21 mouse cellular contexts compared by ENCODE assay signal in the genomic region with DNA sequence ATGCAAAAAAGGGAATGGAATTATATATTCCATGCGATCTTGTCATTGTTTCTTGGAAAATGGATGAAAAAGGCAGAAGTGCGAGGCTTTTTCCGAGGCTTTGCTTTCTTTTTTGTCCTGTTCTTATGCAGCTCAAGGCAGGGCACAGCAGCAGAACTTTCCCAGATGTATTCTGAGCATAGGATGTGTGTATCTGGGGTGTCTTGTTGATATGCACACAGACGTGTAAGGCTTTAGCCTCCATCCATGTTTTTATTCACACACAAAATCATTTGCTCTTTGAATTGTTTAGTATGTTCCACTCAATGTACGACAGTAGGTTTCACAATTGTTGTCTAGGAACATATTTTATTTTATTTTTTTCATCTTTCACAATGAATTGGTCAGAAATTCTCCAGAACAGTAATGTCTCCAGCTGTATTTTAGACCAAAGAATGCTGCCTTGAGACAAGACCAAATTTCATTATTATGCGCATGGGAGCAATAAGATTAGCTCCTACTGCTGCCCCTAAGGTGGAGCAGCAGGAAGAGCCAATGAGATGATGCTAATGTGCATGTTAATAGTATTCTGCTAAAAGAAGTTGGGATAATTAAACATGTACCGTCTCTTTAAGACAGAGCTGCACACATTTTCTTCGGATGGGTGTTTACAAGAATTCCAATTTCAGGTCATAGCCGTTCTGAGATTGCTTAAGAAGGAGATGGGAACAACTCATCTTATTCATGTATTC.
DNase-seq lines count a peak whose midpoint lies in the region; ATAC-seq and TF ChIP-seq lines count a peak whose summit lies in the region.
"Had no signal": no experiment of that assay in that cellular context is flagged by ENCODE, and none has a peak within 500 bp of the region (broad histone marks: within the 10 kb centered on the region; RNA-seq: fewer than 3 reads in every experiment).

No protein-coding gene starts in this region.

- no peaks in the 10 kb centered on the region for H3K4me1 ChIP-seq in hindbrain, embryonic 11.5 days (replicated peaks; ENCODE audit: control insufficient read depth, insufficient read depth, low read length)
- no peaks in the 10 kb centered on the region for H3K4me1 ChIP-seq in hindbrain, postnatal 0 days (ENCODE audit: insufficient read depth, low read length)
- H3K4me1 ChIP-seq in hindbrain, embryonic 13.5 days (replicated peaks), result peaks cover 23% of the 10 kb centered on the region
- H3K4me1 ChIP-seq in midbrain, embryonic 12.5 days, result peaks cover 9% of the 10 kb centered on the region
- H3K4me1 ChIP-seq in neural tube, embryonic 12.5 days, result peaks cover 3% of the 10 kb centered on the region; the same call in 1 of the 2 replicates
- H3K4me1 ChIP-seq in intestine, embryonic 16.5 days (ENCODE audit: control insufficient read depth, insufficient read depth, low read length), result no peaks in the 10 kb centered on the region

- peak overlapping the region; percentile 24; the same call in 1 of the 2 replicates for H3K27ac ChIP-seq in hindbrain, embryonic 11.5 days (ENCODE audit: low read depth, low read length)
- H3K27ac ChIP-seq in hindbrain, postnatal 0 days, result no peak overlapping the region
- peak overlapping the region; percentile 82 for H3K27ac ChIP-seq in hindbrain, embryonic 13.5 days
- H3K27ac ChIP-seq in midbrain, embryonic 12.5 days (replicated peaks), result peak overlapping the region; percentile 49
- H3K27ac ChIP-seq in neural tube, embryonic 12.5 days, result peak overlapping the region; percentile 29; the same call in 1 of the 2 replicates
- no peak overlapping the region for H3K27ac ChIP-seq in intestine, embryonic 16.5 days (ENCODE audit: low read length)
- H3K27ac ChIP-seq: heart, embryonic 10.5 days; layer of hippocampus, adult 2 months; limb, embryonic 10.5 days; stomach, postnatal 0 days had no signal

- H3K27me3 ChIP-seq in hindbrain, embryonic 11.5 days (ENCODE audit: control insufficient read depth, insufficient read depth, low read length), result no peaks in the 10 kb centered on the region
- no peaks in the 10 kb centered on the region for H3K27me3 ChIP-seq in hindbrain, postnatal 0 days (ENCODE audit: insufficient read depth, low read length)
- no peaks in the 10 kb centered on the region for H3K27me3 ChIP-seq in hindbrain, embryonic 13.5 days
- H3K27me3 ChIP-seq in midbrain, embryonic 12.5 days, result no peaks in the 10 kb centered on the region
- H3K27me3 ChIP-seq in neural tube, embryonic 12.5 days (replicated peaks), result no peaks in the 10 kb centered on the region
- H3K27me3 ChIP-seq in intestine, embryonic 16.5 days (replicated peaks; ENCODE audit: control insufficient read depth, insufficient read depth, low read length), result no peaks in the 10 kb centered on the region

- H3K4me3 ChIP-seq in hindbrain, embryonic 11.5 days (ENCODE audit: low read depth, low read length), result no peak overlapping the region
- no peak overlapping the region for H3K4me3 ChIP-seq in hindbrain, postnatal 0 days (ENCODE audit: low read length)
- no peak overlapping the region for H3K4me3 ChIP-seq in hindbrain, embryonic 13.5 days
- no peak overlapping the region for H3K4me3 ChIP-seq in midbrain, embryonic 12.5 days
- no peak overlapping the region for H3K4me3 ChIP-seq in neural tube, embryonic 12.5 days
- H3K4me3 ChIP-seq in intestine, embryonic 16.5 days (ENCODE audit: low read length), result no peak overlapping the region
- H3K4me3 ChIP-seq: heart, embryonic 10.5 days; layer of hippocampus, adult 2 months; limb, embryonic 10.5 days had no signal

- peak; percentile 73 for ATAC-seq in hindbrain, embryonic 11.5 days (ENCODE audit: low FRiP score)
- no peak for ATAC-seq in hindbrain, postnatal 0 days
- ATAC-seq in hindbrain, embryonic 13.5 days (ENCODE audit: low FRiP score), result 0 out of 2 replicates have a peak, but pooled peaks have one; percentile 57
- ATAC-seq in midbrain, embryonic 12.5 days (ENCODE audit: low FRiP score, low read depth), result peak; percentile 78
- ATAC-seq in neural tube, embryonic 12.5 days (ENCODE audit: low FRiP score, low read depth), result no peak
- no peak for ATAC-seq in intestine, embryonic 16.5 days
- ATAC-seq: intestine, postnatal 0 days had no signal

- DNase-seq in hindbrain, embryonic 11.5 days (ENCODE audit: low spot score), result no peak
- DNase-seq in hindbrain, postnatal 0 days (ENCODE audit: low spot score), result no peak
- DNase-seq in heart, postnatal 25 days (ENCODE audit: low spot score), result no peak
- DNase-seq in urinary bladder, adult 18-20 months (ENCODE audit: low spot score in 2 of 2), result no peak
- DNase-seq: adrenal gland, adult 2 months; B cell, adult 2 months; cerebellum, adult 18-20 months; cerebellum, postnatal 25 days; embryo, embryonic 11 days; kidney, postnatal 25 days; lung, postnatal 4 days; thymus, adult 2 months had no signal

- H3K36me3 ChIP-seq in hindbrain, embryonic 11.5 days (ENCODE audit: control insufficient read depth, insufficient read depth, low read length), result no peaks in the 10 kb centered on the region
- H3K36me3 ChIP-seq in hindbrain, postnatal 0 days (ENCODE audit: insufficient read depth, low read length), result no peaks in the 10 kb centered on the region
- no peaks in the 10 kb centered on the region for H3K36me3 ChIP-seq in hindbrain, embryonic 13.5 days
- H3K36me3 ChIP-seq in midbrain, embryonic 12.5 days, result no peaks in the 10 kb centered on the region
- no peaks in the 10 kb centered on the region for H3K36me3 ChIP-seq in neural tube, embryonic 12.5 days
- no peaks in the 10 kb centered on the region for H3K36me3 ChIP-seq in intestine, embryonic 16.5 days (ENCODE audit: control insufficient read depth, insufficient read depth, low read length)
- H3K36me3 ChIP-seq: heart, embryonic 10.5 days; limb, embryonic 10.5 days had no signal

- TF ChIP-seq CTCF in hindbrain, postnatal 0 days (IDR thresholded peaks at IDR 0.05; ENCODE audit: low read depth), result no peak

- H3K9ac ChIP-seq in hindbrain, embryonic 11.5 days (ENCODE audit: low read depth, low read length), result no peak overlapping the region
- no peak overlapping the region for H3K9ac ChIP-seq in hindbrain, postnatal 0 days (replicated peaks; ENCODE audit: low read length)
- no peak overlapping the region for H3K9ac ChIP-seq in hindbrain, embryonic 13.5 days
- no peak overlapping the region for H3K9ac ChIP-seq in midbrain, embryonic 12.5 days (replicated peaks)
- no peak overlapping the region for H3K9ac ChIP-seq in neural tube, embryonic 12.5 days
- no peak overlapping the region for H3K9ac ChIP-seq in intestine, embryonic 16.5 days (ENCODE audit: low read depth, low read length)

- no peak overlapping the region for H3K4me2 ChIP-seq in hindbrain, embryonic 11.5 days (replicated peaks; ENCODE audit: low read depth, low read length)
- H3K4me2 ChIP-seq in hindbrain, postnatal 0 days (ENCODE audit: low read depth, low read length), result no peak overlapping the region
- no peak overlapping the region for H3K4me2 ChIP-seq in hindbrain, embryonic 13.5 days
- H3K4me2 ChIP-seq in midbrain, embryonic 12.5 days (replicated peaks), result 0 out of 2 replicates have a peak overlapping the region, but pooled peaks have one; percentile 16
- no peak overlapping the region for H3K4me2 ChIP-seq in neural tube, embryonic 12.5 days (replicated peaks)
- H3K4me2 ChIP-seq in intestine, embryonic 16.5 days (ENCODE audit: low read depth, low read length), result no peak overlapping the region

- no peaks in the 10 kb centered on the region for H3K9me3 ChIP-seq in hindbrain, embryonic 11.5 days (ENCODE audit: control insufficient read depth, low read length)
- H3K9me3 ChIP-seq in hindbrain, postnatal 0 days (ENCODE audit: low read length), result no peaks in the 10 kb centered on the region
- H3K9me3 ChIP-seq in hindbrain, embryonic 13.5 days, result no peaks in the 10 kb centered on the region
- no peaks in the 10 kb centered on the region for H3K9me3 ChIP-seq in midbrain, embryonic 12.5 days
- H3K9me3 ChIP-seq in neural tube, embryonic 12.5 days, result no peaks in the 10 kb centered on the region
- no peaks in the 10 kb centered on the region for H3K9me3 ChIP-seq in intestine, embryonic 16.5 days (ENCODE audit: control insufficient read depth, low read length)
- H3K9me3 ChIP-seq: heart, embryonic 10.5 days; limb, embryonic 10.5 days had no signal

- 71% methylated on average over 9 of the region's 9 CpGs for WGBS in hindbrain, embryonic 11.5 days
- WGBS in hindbrain, postnatal 0 days, result 55% methylated on average over 9 of the region's 9 CpGs
- 53% methylated on average over 9 of the region's 9 CpGs for WGBS in hindbrain, embryonic 13.5 days
- 56% methylated on average over 9 of the region's 9 CpGs for WGBS in midbrain, embryonic 12.5 days
- WGBS in neural tube, embryonic 12.5 days, result 60% methylated on average over 9 of the region's 9 CpGs
- 65% methylated on average over 9 of the region's 9 CpGs for WGBS in intestine, embryonic 16.5 days

- intact Hi-C loops in heart, postnatal 25 days (cut with DNase I), result no loop called here

Comparison
In these comparisons a context has a peak if more than half of its experiments do, and no peak if none do; other contexts are left out.
1. ATAC-seq: peak in hindbrain, embryonic 11.5 days (single experiment), hindbrain, embryonic 13.5 days (single experiment) and midbrain, embryonic 12.5 days (single experiment); none in hindbrain, postnatal 0 days (single experiment), neural tube, embryonic 12.5 days (single experiment) and intestine, embryonic 16.5 days (single experiment).
2. H3K27ac ChIP-seq: peak in hindbrain, embryonic 11.5 days (single experiment), hindbrain, embryonic 13.5 days (single experiment), midbrain, embryonic 12.5 days (single experiment) and neural tube, embryonic 12.5 days (single experiment); none in hindbrain, postnatal 0 days (single experiment) and intestine, embryonic 16.5 days (single experiment).